Mouse (Mus musculus): ENCODE results near the gene Gria3.

The Gria3 gene

GRCm38 (mm10) chrX:41400058-41400904 is at the start of gene Gria3:
Gene Gria3, plus strand, starts transcription at chrX:41400854.
- DNase-seq (ENCODE audit: low spot score), result no peak

DNA sequence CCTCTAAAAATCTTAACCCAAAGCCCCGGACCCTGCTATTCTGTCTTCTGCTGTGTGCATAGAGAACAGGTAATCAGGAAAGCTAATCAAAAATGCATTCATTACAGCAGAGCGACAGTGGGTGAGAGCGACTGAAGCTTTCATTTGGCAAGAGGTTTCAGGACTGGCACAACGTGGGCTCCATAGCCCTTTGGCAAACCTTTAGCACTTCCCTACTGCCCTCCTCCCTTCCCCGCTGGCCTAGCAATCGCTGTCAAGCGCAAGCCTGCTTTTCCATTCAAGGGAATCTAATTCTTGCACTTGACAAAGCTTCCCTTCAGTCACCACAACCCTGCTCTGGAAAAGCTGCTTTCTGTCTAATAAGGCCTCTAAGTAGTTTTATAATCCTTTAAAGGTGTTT is 13.6 kb upstream of the Gria3 start:
- no peak for DNase-seq (ENCODE audit: low spot score)

- DNase-seq (ENCODE audit: low spot score), result no peak
Observed at GRCm38 (mm10) chrX:41389079-41389478, 11.6 kb upstream of the Gria3 start.

DNA sequence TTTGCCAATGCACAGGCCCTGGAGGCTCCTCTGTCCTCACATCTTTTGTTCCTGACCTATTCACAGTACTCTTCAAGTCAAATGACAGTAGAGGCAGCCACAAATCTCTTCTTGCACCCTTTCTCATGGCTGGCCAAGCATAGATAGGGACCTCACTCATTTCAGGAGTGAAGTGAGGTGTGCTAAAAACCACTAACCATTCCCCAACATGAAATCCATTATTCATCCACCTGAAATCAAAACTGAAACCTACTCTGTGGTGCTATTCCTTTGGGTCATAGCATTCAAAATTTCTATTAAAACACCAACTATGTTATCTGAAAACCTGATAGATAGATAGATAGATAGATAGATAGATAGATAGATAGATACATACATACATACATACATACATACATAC is 2.2 kb upstream of the Gria3 start:
- DNase-seq (ENCODE audit: low spot score), result no peak

GRCm38 (mm10) chrX:41401186-41401585 is 532 bp downstream of the Gria3 start:
- DNase-seq (ENCODE audit: low spot score), result no peak

GRCm38 (mm10) chrX:41401590-41402240 is 1.1 kb downstream of the Gria3 start:
- DNase-seq (ENCODE audit: low spot score), result no peak

- no peak for DNase-seq (ENCODE audit: low spot score)
Observed at GRCm38 (mm10) chrX:41402656-41403055, 2.0 kb downstream of the Gria3 start.

DNA sequence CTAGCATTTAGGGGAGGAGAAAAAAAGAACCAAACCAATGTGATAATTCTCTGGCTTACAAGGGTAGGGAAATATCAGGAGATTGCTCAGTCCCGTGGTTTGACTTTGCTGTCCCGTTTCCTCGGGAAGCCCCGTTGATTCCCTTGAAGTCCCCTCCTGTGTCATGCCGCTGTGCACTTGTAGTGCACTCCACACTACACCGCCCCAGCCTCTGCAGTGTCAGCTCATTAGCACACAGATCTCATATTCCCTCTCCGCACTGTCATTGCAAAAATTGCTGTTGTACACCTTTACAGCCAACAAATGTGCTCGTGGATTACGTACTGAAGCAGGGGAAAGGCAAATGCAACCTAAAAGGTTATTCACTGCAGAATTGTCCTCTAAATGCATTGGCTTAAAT is 5.6 kb downstream of the Gria3 start:
- DNase-seq (ENCODE audit: low spot score), result no peak

DNA sequence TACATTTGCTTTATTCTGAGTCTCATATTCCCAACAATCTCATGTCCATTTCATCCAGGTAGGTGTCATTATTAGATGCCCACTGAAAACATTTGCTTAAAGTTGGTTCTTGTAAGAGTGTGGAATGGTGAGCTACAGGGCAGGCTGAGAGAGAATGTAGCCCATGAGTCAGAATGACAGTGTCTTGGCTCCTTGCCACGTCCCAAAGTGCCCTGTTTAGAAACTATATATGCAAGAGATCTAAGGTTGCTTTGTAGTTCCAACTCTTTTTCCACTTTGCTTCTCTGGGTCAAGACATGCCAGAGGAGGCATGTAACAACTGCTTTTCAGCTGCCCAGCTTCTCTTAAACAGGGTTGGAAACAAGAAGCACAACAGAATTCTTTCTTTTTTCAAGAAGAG is 9.1 kb downstream of the Gria3 start:
- DNase-seq (ENCODE audit: low spot score), result no peak

DNA sequence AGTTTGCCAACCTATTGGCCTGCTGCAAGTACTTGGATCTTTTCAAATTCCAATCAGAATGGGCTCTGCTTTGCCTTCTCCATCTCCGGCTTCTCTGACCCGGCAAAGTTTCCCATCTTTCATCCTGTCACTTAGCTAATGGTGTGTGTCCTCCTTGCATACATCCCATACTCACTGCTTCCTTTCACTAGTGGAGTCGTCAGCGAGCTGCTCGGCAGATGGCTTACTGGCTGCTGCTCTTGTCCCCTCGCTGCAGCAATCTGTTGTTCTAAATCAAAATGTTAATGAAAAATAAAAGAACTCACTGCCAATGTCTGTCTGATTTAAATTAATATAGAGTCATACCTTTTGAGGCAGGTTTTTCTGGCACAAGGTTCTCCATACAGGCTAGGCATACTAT is 25.0 kb downstream of the Gria3 start:
- no peak for DNase-seq (ENCODE audit: low spot score)

DNA sequence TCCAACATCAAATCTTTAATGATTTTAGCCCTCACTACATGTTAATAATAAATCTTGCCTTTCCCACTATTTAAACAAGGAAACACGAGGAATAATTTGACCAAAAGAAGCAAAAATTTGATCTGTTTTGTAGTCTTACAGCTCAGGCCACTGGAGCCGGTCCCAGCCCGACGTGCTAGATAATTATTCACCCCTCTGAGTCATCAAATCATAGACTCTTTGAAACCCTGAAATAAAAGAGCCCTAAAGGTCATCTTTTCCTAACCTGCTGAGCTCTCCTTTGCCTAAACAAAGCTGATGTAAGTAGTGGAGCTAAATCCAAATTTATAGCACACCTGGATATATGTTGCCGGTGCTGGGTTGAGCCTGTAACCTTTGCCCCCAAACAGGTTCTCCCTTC is 27.4 kb downstream of the Gria3 start:
- no peak for DNase-seq (ENCODE audit: low spot score)

GRCm38 (mm10) chrX:41435541-41435940 is 34.9 kb downstream of the Gria3 start:
- DNase-seq (ENCODE audit: low spot score), result no peak

DNA sequence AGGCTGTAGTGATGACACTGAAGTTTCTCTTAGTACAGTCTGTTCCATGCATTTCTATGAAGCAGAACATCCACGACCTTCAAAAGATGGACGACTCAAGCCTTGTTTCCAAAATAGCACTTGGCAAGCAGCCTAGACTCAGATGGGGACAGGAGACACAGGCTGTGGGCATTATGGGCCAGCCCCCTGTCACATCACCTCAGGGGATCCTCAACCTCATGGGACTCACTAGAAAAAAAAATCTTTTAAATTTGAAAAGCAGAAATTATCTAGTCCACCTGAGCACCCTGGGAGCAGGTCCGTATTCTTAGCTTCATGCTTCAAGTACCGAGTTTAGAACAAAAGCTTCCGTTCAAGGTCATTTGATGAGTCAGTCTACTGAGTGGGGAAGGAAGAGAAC is 38.2 kb downstream of the Gria3 start:
- no peak for DNase-seq (ENCODE audit: low spot score)

GRCm38 (mm10) chrX:41448876-41449275 is 48.2 kb downstream of the Gria3 start:
- no peak for DNase-seq (ENCODE audit: low spot score)

GRCm38 (mm10) chrX:41477486-41477885 is 76.8 kb downstream of the Gria3 start:
- no peak for DNase-seq (ENCODE audit: low spot score)

- DNase-seq (ENCODE audit: low spot score), result no peak
Observed at GRCm38 (mm10) chrX:41496528-41496927, 95.9 kb downstream of the Gria3 start.

- no peak for DNase-seq (ENCODE audit: low spot score)
Observed at GRCm38 (mm10) chrX:41505371-41505770, 104.7 kb downstream of the Gria3 start.

DNA sequence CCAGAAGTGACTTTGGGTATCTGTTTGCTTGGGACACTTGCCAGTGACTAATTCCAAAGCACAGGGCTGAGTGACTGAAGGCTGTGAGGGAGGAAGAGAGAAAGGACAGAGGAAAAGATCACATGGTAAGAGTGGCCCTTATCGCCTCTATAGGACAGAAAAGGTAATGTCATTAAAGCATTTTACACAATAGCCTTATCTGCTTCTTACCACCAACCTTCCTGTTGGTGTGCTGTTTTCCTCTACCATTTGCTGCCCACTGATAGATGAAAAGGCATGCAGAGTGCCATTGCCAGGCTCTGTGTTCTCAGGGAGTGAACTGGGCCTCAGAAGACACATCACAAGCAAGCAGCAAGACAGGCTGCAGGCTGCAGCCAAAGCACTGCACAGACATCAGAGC is 107.3 kb downstream of the Gria3 start:
- no peak for DNase-seq (ENCODE audit: low spot score)

- DNase-seq (ENCODE audit: low spot score), result no peak
Observed at GRCm38 (mm10) chrX:41514982-41515381, 114.3 kb downstream of the Gria3 start.

GRCm38 (mm10) chrX:41532511-41532910 is 131.9 kb downstream of the Gria3 start:
- no peak for DNase-seq (ENCODE audit: low spot score)

DNA sequence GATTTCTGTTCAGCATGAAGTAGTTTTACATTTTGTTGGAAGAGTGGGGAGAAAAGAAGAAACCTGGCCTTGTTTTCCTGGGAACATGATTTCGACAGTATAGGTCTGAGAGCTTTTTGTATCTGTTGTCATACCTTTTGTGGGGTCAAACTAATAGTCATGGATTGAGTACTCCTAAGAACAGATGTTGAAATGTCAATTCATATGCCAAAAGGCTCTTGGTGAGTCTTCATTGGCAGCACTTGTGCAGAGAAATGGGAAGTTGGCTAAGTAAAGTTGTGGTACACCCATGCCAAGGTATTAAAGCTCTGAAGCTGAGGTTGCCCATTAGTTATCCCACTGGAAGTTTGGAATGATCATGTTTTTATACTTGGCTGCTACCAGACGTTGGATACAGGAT is 135.2 kb downstream of the Gria3 start:
- DNase-seq (ENCODE audit: low spot score), result no peak

- DNase-seq (ENCODE audit: low spot score), result no peak
Observed at GRCm38 (mm10) chrX:41562296-41563060, 161.8 kb downstream of the Gria3 start.

GRCm38 (mm10) chrX:41564898-41565297 is 164.2 kb downstream of the Gria3 start:
- no peak for DNase-seq (ENCODE audit: low spot score)

Data from spleen, adult 12 weeks (tissue).